Mouse (Mus musculus): ENCODE results near the gene C1rb. TPM values are rescaled to one million over a fixed set of nuclear protein-coding genes. Genes with fewer than 3 reads are reported as not detected.
"Not testable (repeated sequence)": the region's sequence is repeated elsewhere in the genome, so short reads cannot be mapped to it uniquely, and the experiment has no call there.

C1rb gene
- polyA plus RNA-seq, 1 experiment from 2014 or later: not detected

- H3K27ac ChIP-seq; H3K4me1 ChIP-seq; H3K9me3 ChIP-seq; H3K36me3 ChIP-seq (replicated peaks); DNase-seq (ENCODE audit: extremely low spot score, low spot score); H3K4me3 ChIP-seq; H3K27me3 ChIP-seq (ENCODE audit: poor library complexity, severe bottlenecking): not testable (repeated sequence)
- 84% methylated on average over 4 of the region's 4 CpGs for WGBS
These were observed 8.9 kb upstream of the C1rb start for GRCm38 (mm10) chr6:124561156-124561555.

DNA sequence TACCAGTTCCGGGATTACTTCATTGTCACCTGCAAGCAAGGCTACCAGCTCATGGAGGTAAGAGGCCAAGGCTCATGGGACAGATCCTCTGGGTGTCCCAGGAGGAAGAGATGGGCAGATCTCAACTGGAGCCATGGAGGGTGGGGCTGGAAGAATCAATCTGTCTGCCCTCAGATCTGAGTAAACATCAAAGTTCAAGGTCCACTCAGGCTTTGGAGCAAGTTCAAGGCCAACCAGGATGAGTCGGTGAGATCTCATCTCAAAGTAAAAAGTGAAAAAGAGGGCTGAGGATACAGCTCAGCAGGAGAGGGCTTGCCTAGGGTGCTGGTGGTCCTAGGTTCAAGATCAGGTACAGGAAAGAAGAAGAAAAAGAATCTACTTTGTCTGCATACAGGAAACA is 8.5 kb upstream of the C1rb start:
- H3K9me3 ChIP-seq; H3K4me1 ChIP-seq; DNase-seq (ENCODE audit: extremely low spot score, low spot score); H3K27ac ChIP-seq; H3K36me3 ChIP-seq (replicated peaks); H3K27me3 ChIP-seq (ENCODE audit: poor library complexity, severe bottlenecking); H3K4me3 ChIP-seq: not testable (repeated sequence)
- 95% methylated on average over 2 of the region's 2 CpGs for WGBS

DNA sequence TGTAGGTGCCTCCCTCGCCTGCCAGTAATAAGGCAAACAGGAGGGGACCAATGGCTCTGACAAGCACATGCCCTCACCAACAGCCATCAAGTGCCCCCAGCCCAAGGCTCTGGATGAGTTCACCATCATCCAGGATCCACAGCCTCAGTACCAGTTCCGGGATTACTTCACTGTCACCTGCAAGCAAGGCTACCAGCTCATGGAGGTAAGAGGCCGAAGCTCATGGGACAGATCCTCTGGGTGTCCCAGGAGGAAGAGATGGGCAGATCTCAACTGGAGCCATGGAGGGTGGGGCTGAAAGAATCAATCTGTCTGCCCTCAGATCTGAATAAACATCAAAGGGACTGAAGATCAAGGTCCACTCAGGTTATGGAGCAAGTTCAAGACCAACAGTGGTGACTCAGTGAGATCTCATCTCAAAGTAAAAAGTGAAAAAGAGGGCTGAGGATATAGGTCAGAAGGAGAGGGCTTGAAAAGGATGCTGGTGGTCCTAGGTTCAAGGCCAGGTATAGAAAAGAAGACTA is 5.1 kb downstream of the C1rb start:
- not testable (repeated sequence) for DNase-seq (ENCODE audit: extremely low spot score, low spot score); H3K27ac ChIP-seq; H3K4me1 ChIP-seq; H3K36me3 ChIP-seq (replicated peaks); H3K4me3 ChIP-seq; H3K27me3 ChIP-seq (ENCODE audit: poor library complexity, severe bottlenecking); H3K9me3 ChIP-seq
- 87% methylated on average over 3 of the region's 3 CpGs for WGBS

DNA sequence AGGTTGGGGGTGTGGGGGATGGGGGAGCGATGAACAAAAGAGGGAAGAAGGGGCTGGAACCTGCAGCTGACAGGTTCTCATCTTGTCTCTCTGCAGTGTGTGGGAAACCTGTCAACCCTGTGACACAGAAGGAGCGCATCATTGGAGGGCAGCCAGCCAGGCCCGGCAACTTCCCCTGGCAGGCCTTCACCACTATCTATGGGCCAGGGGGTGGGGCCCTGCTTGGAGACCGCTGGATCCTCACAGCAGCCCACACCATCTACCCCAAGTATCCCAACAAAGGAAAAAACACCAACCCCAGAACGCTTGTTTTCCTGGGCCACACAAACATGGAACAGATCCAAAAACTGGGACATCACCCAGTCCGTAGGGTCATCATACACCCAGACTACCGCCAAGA is 10.1 kb downstream of the C1rb start:
- not testable (repeated sequence) for H3K9me3 ChIP-seq; H3K27ac ChIP-seq; H3K4me1 ChIP-seq; H3K4me3 ChIP-seq; H3K27me3 ChIP-seq (ENCODE audit: poor library complexity, severe bottlenecking); H3K36me3 ChIP-seq (replicated peaks); DNase-seq (ENCODE audit: extremely low spot score, low spot score)
- 89% methylated on average over 7 of the region's 7 CpGs for WGBS

DNA sequence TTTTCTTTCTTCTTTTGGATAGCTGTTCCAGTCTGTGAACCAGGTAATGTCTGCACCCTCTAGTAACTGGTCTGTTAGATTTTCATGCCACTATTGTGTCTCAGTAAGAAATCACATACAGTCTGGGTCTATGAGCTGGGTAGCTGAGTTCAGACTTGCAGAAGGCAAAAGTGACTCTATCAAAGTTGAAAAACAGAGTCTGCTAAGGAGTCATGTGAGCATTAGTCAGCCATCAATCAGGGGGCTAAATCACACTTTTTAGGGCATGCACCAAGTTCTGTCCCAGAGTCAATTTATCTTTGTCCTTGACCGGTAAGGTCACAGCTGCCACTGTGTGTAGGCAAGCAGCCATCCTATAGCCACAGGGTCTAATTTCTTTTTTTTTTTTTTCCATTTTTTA is 12.1 kb downstream of the C1rb start:
- WGBS: 93% methylated on average over 1 of the region's 1 CpGs
- DNase-seq (ENCODE audit: extremely low spot score, low spot score): no peak

GRCm38 (mm10) chr6:124584935-124585334 is 14.8 kb downstream of the C1rb start:
- DNase-seq (ENCODE audit: extremely low spot score, low spot score): no peak
- 88% methylated on average over 3 of the region's 3 CpGs for WGBS
- Histone ChIP-seq H3K27me3 (ENCODE audit: poor library complexity, severe bottlenecking) (no peaks in the 10 kb centered on the region), H3K27ac (no peak overlapping the region), H3K4me1 (no peaks in the 10 kb centered on the region), H3K4me3 (no peak overlapping the region), H3K36me3 (replicated peaks) (no peaks in the 10 kb centered on the region), H3K9me3 (no peaks in the 10 kb centered on the region)

More for the DNA sequence above, 12.1 kb downstream of the C1rb start:
- Histone ChIP-seq H3K4me1 (no peaks in the 10 kb centered on the region), H3K27ac (no peak overlapping the region), H3K9me3 (no peaks in the 10 kb centered on the region), H3K36me3 (replicated peaks) (no peaks in the 10 kb centered on the region), H3K4me3 (no peak overlapping the region), H3K27me3 (ENCODE audit: poor library complexity, severe bottlenecking) (no peaks in the 10 kb centered on the region)

DNA sequence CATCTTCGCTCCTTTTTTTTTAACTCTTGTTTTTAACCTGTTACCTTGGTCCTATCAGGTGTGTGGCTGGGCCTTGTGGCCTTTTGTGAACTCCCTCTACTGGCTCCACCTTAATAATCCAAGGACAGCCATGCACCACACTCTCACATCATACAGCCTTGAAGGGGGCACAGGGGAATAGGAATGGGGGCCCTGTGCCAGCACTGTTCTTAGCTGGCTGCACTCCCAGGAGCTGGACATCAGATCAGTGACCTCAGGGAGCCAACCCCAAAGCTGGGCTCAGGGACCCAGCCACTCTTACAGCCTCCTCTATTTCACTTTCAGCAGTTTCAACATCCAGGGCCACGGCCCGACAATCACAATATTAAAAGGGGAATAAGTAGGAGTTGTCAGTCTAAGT is 15.7 kb downstream of the C1rb start:
- WGBS: 97% methylated on average over 3 of the region's 3 CpGs
- H3K27me3 ChIP-seq (ENCODE audit: poor library complexity, severe bottlenecking): no peaks in the 10 kb centered on the region
- H3K4me3 ChIP-seq: no peak overlapping the region
- no peaks in the 10 kb centered on the region for H3K4me1 ChIP-seq
- DNase-seq (ENCODE audit: extremely low spot score, low spot score): no peak
- H3K9me3 ChIP-seq: no peaks in the 10 kb centered on the region
- H3K27ac ChIP-seq: no peak overlapping the region
- H3K36me3 ChIP-seq (replicated peaks): no peaks in the 10 kb centered on the region

GRCm38 (mm10) chr6:124586266-124586665 is 16.2 kb downstream of the C1rb start:
- no peaks in the 10 kb centered on the region for H3K4me1 ChIP-seq
- DNase-seq (ENCODE audit: extremely low spot score, low spot score): no peak
- 80% methylated on average over 4 of the region's 4 CpGs for whole genome bisulfite sequencing
- no peak overlapping the region for H3K4me3 ChIP-seq
- no peak overlapping the region for H3K27ac ChIP-seq
- no peaks in the 10 kb centered on the region for H3K36me3 ChIP-seq (replicated peaks)
- H3K9me3 ChIP-seq: no peaks in the 10 kb centered on the region
- no peaks in the 10 kb centered on the region for H3K27me3 ChIP-seq (ENCODE audit: poor library complexity, severe bottlenecking)

- H3K36me3 ChIP-seq (replicated peaks): no peaks in the 10 kb centered on the region
- no peaks in the 10 kb centered on the region for H3K9me3 ChIP-seq
- H3K4me1 ChIP-seq: no peaks in the 10 kb centered on the region
- no peak overlapping the region for H3K27ac ChIP-seq
- no peaks in the 10 kb centered on the region for H3K27me3 ChIP-seq (ENCODE audit: poor library complexity, severe bottlenecking)
- no peak overlapping the region for H3K4me3 ChIP-seq
- DNase-seq (ENCODE audit: extremely low spot score, low spot score): no peak
These were observed 18.7 kb downstream of the C1rb start for GRCm38 (mm10) chr6:124588771-124589170.

GRCm38 (mm10) chr6:124592186-124592700 is 22.1 kb downstream of the C1rb start:
- peaks cover 4% of the 10 kb centered on the region; the same call in 1 of the 2 replicates for H3K9me3 ChIP-seq
- H3K4me3 ChIP-seq: no peak overlapping the region
- H3K36me3 ChIP-seq (replicated peaks): no peaks in the 10 kb centered on the region
- no peak overlapping the region for H3K27ac ChIP-seq
- no peaks in the 10 kb centered on the region for H3K27me3 ChIP-seq (ENCODE audit: poor library complexity, severe bottlenecking)
- no peak for DNase-seq (ENCODE audit: extremely low spot score, low spot score)
- 90% methylated on average over 4 of the region's 4 CpGs for WGBS
- no peaks in the 10 kb centered on the region for H3K4me1 ChIP-seq

GRCm38 (mm10) chr6:124593121-124593520 is 23.0 kb downstream of the C1rb start:
- H3K36me3 ChIP-seq (replicated peaks): no peaks in the 10 kb centered on the region
- no peak overlapping the region for H3K27ac ChIP-seq
- peaks cover 4% of the 10 kb centered on the region; the same call in 1 of the 2 replicates for H3K9me3 ChIP-seq
- WGBS: 82% methylated on average over 8 of the region's 8 CpGs
- H3K27me3 ChIP-seq (ENCODE audit: poor library complexity, severe bottlenecking): no peaks in the 10 kb centered on the region
- no peaks in the 10 kb centered on the region for H3K4me1 ChIP-seq
- no peak for DNase-seq (ENCODE audit: extremely low spot score, low spot score)
- H3K4me3 ChIP-seq: no peak overlapping the region

DNA sequence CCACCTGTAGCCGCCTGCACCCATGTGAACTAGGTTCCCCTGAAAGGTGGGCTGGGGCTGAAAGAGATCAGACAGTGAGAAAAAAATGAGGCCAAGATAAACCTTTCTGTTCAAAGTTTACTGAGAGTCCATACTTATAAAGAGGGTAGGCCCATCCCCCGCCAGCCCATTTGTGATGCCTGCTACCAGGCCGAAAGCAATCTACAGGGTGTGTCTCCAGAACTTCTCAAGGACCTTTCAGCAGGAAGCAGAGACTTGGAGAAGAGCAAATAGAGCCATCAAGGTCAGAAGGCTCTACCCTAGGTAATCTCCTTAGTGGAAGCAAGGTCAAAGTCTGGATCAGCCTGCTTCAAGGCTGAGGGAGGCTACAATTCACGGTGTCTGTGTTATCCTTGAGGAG is 31.9 kb downstream of the C1rb start:
- H3K9me3 ChIP-seq: peaks cover 6% of the 10 kb centered on the region
- no peak overlapping the region for H3K27ac ChIP-seq
- WGBS: 94% methylated on average over 4 of the region's 4 CpGs
- no peak for DNase-seq (ENCODE audit: extremely low spot score, low spot score)
- H3K4me1 ChIP-seq: no peaks in the 10 kb centered on the region
- no peaks in the 10 kb centered on the region for H3K27me3 ChIP-seq (ENCODE audit: poor library complexity, severe bottlenecking)
- H3K36me3 ChIP-seq (replicated peaks): no peaks in the 10 kb centered on the region
- no peak overlapping the region for H3K4me3 ChIP-seq

DNA sequence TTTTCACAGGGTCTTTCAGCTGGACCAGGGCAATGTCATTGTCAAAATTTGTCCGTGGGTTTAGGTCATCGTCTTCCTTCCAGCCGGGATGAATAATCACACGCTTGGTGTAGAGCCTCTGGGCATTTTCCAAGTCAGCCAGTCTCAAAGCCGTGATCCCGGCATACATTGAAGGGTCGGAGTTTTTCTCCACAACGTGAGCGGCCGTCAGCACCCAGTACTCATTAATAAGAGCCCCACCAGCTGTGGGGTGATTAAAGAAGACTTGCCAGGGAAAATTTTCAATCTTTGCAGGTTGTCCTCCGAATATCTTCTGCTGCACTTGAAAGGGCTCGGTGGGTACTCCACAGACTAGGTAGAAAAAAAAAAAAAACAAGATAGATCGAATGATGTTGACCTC is 55.5 kb downstream of the C1rb start:
- DNase-seq (ENCODE audit: extremely low spot score, low spot score): no peak
- Histone ChIP-seq H3K27me3 (ENCODE audit: poor library complexity, severe bottlenecking) (no peaks in the 10 kb centered on the region), H3K9me3 (peaks cover 4% of the 10 kb centered on the region; the same call in 1 of the 2 replicates), H3K36me3 (replicated peaks) (no peaks in the 10 kb centered on the region), H3K4me1 (no peaks in the 10 kb centered on the region), H3K27ac (no peak overlapping the region), H3K4me3 (no peak overlapping the region)
- 91% methylated on average over 13 of the region's 13 CpGs for WGBS

DNA sequence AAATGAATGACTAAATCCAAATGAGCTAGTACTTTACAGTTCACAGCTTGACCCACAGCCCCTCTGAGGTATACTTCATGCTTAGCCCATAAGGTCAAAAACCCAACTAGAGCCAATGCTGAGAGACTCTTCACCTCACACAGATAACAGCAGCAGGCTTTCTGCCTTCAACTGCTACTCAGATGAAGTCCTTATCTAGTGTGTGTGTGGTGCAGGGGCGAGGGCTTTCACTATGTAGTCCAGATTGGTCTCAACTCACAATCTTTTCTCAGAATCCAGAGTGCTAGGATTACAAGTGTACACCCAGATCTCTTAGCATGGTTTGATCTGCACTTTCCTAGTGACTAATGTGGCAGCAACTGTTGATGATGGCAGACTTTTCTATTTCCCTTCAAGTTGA is 56.1 kb downstream of the C1rb start:
- H3K36me3 ChIP-seq (replicated peaks); H3K27me3 ChIP-seq (ENCODE audit: poor library complexity, severe bottlenecking); DNase-seq (ENCODE audit: extremely low spot score, low spot score); H3K9me3 ChIP-seq; H3K4me1 ChIP-seq; H3K27ac ChIP-seq; H3K4me3 ChIP-seq: not testable (repeated sequence)
- 56% methylated on average over 1 of the region's 1 CpGs for WGBS

All from forebrain, embryonic 10.5 days (tissue).